Mouse (Mus musculus): Measurements from ENCODE around the gene Slc38a9.

- TF ChIP-seq CTCF (IDR thresholded peaks at IDR 0.05; ENCODE audit: low read depth) (no peak), EP300 (IDR thresholded peaks at IDR 0.05; ENCODE audit: low read depth) (no peak)
Observed at GRCm38 (mm10) chr13:112751454-112752308, 91.1 kb downstream of the Slc38a9 start.

All from liver, embryonic 14.5 days (tissue).